Mouse (Mus musculus) stomach, postnatal 0 days (tissue): ENCODE data around the gene Rps28.
"Not testable (repeated sequence)": the region's sequence is repeated elsewhere in the genome, so short reads cannot be mapped to it uniquely, and the experiment has no call there.

Experiments used
- CTCF ChIP-seq: IDR thresholded peaks from 2 replicates; pipeline ENCODE4 v1.5.1; 2016; ENCODE audit warnings: antibody characterized with exemption, low read depth, mild to moderate bottlenecking, moderate library complexity
- EP300 ChIP-seq: optimal IDR thresholded peaks from 2 replicates; pipeline ENCODE3; 2016; ENCODE audit warnings: antibody characterized with exemption

- TF ChIP-seq CTCF, EP300: not testable (repeated sequence)
Measured at GRCm38 (mm10) chr17:33824997-33825330, 602 bp upstream of the Rps28 start.
